Mouse (Mus musculus) heart, embryonic 11.5 days (tissue): ENCODE measurements at regions not wholly inside any gene's neighbourhood (a gene's known extent, or its start where the extent isn't known, plus 50 kb on each side); places are given as distances from the start of the nearest gene placed in this dataset.

Experiments used
- ATAC-seq: fragments of 200-750 bp; cut with Nextera tagmentation; replicated peaks from 2 replicates; pipeline ENCODE4 v1.8.0; 2017; ENCODE audit warnings: moderate library complexity; ENCODE audit not compliant: insufficient number of reproducible peaks, low FRiP score, low TSS enrichment
- H3K27ac ChIP-seq: fragments of 300-500 bp; sonication (generic); 2 replicates; pipeline ENCODE4 v1.5.1; 2014; ENCODE audit warnings: mild to moderate bottlenecking, low read depth, low read length
- H3K27me3 ChIP-seq: fragments of 300-500 bp; sonication (generic); 2 replicates; pipeline ENCODE4 v1.6.1; 2014; ENCODE audit warnings: mild to moderate bottlenecking, low read length, mixed read lengths; ENCODE audit not compliant: control insufficient read depth, insufficient read depth
- H3K36me3 ChIP-seq: fragments of 300-500 bp; sonication (generic); 2 replicates; pipeline ENCODE4 v1.6.1; 2014; ENCODE audit warnings: mild to moderate bottlenecking, low read length, moderate library complexity, mixed read lengths; ENCODE audit not compliant: control insufficient read depth, insufficient read depth
- H3K4me1 ChIP-seq: fragments of 300-500 bp; sonication (generic); 2 replicates; pipeline ENCODE4 v1.6.1; 2014; ENCODE audit warnings: low read length; ENCODE audit not compliant: control insufficient read depth, insufficient read depth
- H3K4me2 ChIP-seq: fragments of 300-500 bp; sonication (generic); 2 replicates; pipeline ENCODE4 v1.6.1; 2014; ENCODE audit warnings: mild to moderate bottlenecking, moderate library complexity
- H3K4me3 ChIP-seq: fragments of 300-500 bp; sonication (generic); 2 replicates; pipeline ENCODE4 v1.5.1; 2014; ENCODE audit warnings: low read depth, low read length
- H3K9ac ChIP-seq: fragments of 300-500 bp; sonication (generic); 2 replicates; pipeline ENCODE4 v1.6.1; 2014; ENCODE audit warnings: mild to moderate bottlenecking, low read depth, low read length, moderate library complexity
- H3K9me3 ChIP-seq: fragments of 300-500 bp; sonication (generic); replicated peaks from 2 replicates; pipeline ENCODE4 v1.6.1; 2016; ENCODE audit warnings: low read length; ENCODE audit not compliant: control insufficient read depth
- WGBS: fragments of 180-500 bp; shearing (Covaris S2); extraction: QIAGEN DNeasy Blood & Tissue Kit; methylation state at CpG from one replicate; pipeline ENCODE4 v1.1.7; 2014; ENCODE audit not compliant: insufficient replicate concordance; 5-methylcytosine and 5-hydroxymethylcytosine counted together

GRCm38 (mm10) chr2:115247673-115248072, 333.8 kb upstream of the BC052040 start:
- Histone ChIP-seq H3K36me3 (no peaks in the 10 kb centered on the region), H3K9ac (no peak overlapping the region), H3K4me1 (no peaks in the 10 kb centered on the region), H3K4me2 (no peak overlapping the region), H3K27me3 (no peaks in the 10 kb centered on the region), H3K27ac (no peak overlapping the region), H3K9me3 (no peaks in the 10 kb centered on the region), H3K4me3 (no peak overlapping the region)
- WGBS: 85% methylated on average over 4 of the region's 4 CpGs
- no peak for ATAC-seq

- ATAC-seq: no peak
- Histone ChIP-seq H3K9ac (no peak overlapping the region), H3K4me3 (no peak overlapping the region), H3K9me3 (no peaks in the 10 kb centered on the region), H3K4me1 (no peaks in the 10 kb centered on the region), H3K36me3 (no peaks in the 10 kb centered on the region), H3K27me3 (no peaks in the 10 kb centered on the region), H3K4me2 (no peak overlapping the region), H3K27ac (no peak overlapping the region)
- WGBS: 73% methylated on average over 5 of the region's 5 CpGs
Observed at GRCm38 (mm10) chr2:115250019-115250807, 331.3 kb upstream of the BC052040 start.

GRCm38 (mm10) chr2:115257391-115257790, 324.1 kb upstream of the BC052040 start:
- Histone ChIP-seq H3K4me3 (no peak overlapping the region), H3K4me2 (no peak overlapping the region), H3K27me3 (no peaks in the 10 kb centered on the region), H3K4me1 (no peaks in the 10 kb centered on the region), H3K27ac (no peak overlapping the region), H3K9ac (no peak overlapping the region), H3K9me3 (no peaks in the 10 kb centered on the region), H3K36me3 (no peaks in the 10 kb centered on the region)
- 62% methylated on average over 2 of the region's 2 CpGs for WGBS
- no peak for ATAC-seq

- Histone ChIP-seq H3K9me3 (no peaks in the 10 kb centered on the region), H3K27ac (no peak overlapping the region), H3K9ac (no peak overlapping the region), H3K4me1 (no peaks in the 10 kb centered on the region), H3K4me3 (no peak overlapping the region), H3K4me2 (no peak overlapping the region), H3K36me3 (no peaks in the 10 kb centered on the region), H3K27me3 (no peaks in the 10 kb centered on the region)
- 67% methylated on average over 7 of the region's 7 CpGs for WGBS
- no peak for ATAC-seq
Observed at GRCm38 (mm10) chr2:115268247-115268646, 313.3 kb upstream of the BC052040 start.

- Histone ChIP-seq H3K27ac (no peak overlapping the region), H3K36me3 (no peaks in the 10 kb centered on the region), H3K4me3 (no peak overlapping the region), H3K4me2 (no peak overlapping the region), H3K9ac (no peak overlapping the region), H3K4me1 (no peaks in the 10 kb centered on the region), H3K9me3 (no peaks in the 10 kb centered on the region), H3K27me3 (no peaks in the 10 kb centered on the region)
- WGBS: 63% methylated on average over 4 of the region's 4 CpGs
- ATAC-seq: no peak
Observed at GRCm38 (mm10) chr2:115277421-115277820, 304.1 kb upstream of the BC052040 start.

- no peaks in the 10 kb centered on the region for H3K36me3 ChIP-seq
- no peak overlapping the region for H3K9ac ChIP-seq
- H3K4me1 ChIP-seq: no peaks in the 10 kb centered on the region
- H3K27me3 ChIP-seq: no peaks in the 10 kb centered on the region
- no peak for ATAC-seq
- no peak overlapping the region for H3K27ac ChIP-seq
- no peak overlapping the region for H3K4me2 ChIP-seq
- WGBS: 70% methylated on average over 2 of the region's 2 CpGs
- H3K4me3 ChIP-seq: no peak overlapping the region
- H3K9me3 ChIP-seq: no peaks in the 10 kb centered on the region
Observed at GRCm38 (mm10) chr2:115293020-115293419, 288.5 kb upstream of the BC052040 start.

- H3K9me3 ChIP-seq: no peaks in the 10 kb centered on the region
- no peak overlapping the region for H3K4me2 ChIP-seq
- H3K36me3 ChIP-seq: no peaks in the 10 kb centered on the region
- H3K27ac ChIP-seq: no peak overlapping the region
- no peak overlapping the region for H3K9ac ChIP-seq
- H3K4me1 ChIP-seq: no peaks in the 10 kb centered on the region
- no peak overlapping the region for H3K4me3 ChIP-seq
- H3K27me3 ChIP-seq: no peaks in the 10 kb centered on the region
- WGBS: 76% methylated on average over 6 of the region's 6 CpGs
- no peak for ATAC-seq
Observed at GRCm38 (mm10) chr2:115297463-115297862, 284.1 kb upstream of the BC052040 start.

GRCm38 (mm10) chr2:115307248-115307647, 274.3 kb upstream of the BC052040 start:
- ATAC-seq: no peak

More at GRCm38 (mm10) chr2:115307248-115307647, 274.3 kb upstream of the BC052040 start:
- Histone ChIP-seq H3K36me3 (no peaks in the 10 kb centered on the region), H3K27ac (no peak overlapping the region), H3K9ac (no peak overlapping the region), H3K4me3 (no peak overlapping the region), H3K27me3 (no peaks in the 10 kb centered on the region), H3K9me3 (no peaks in the 10 kb centered on the region), H3K4me1 (0 out of 2 replicates have a peak, but pooled peaks cover 5% of the 10 kb centered on the region), H3K4me2 (no peak overlapping the region)
- 59% methylated on average over 4 of the region's 4 CpGs for WGBS
